Mouse (Mus musculus) intestine, embryonic 14.5 days (tissue): ENCODE results near the gene 2010005H15Rik. TPM values are rescaled to one million over a fixed set of nuclear protein-coding genes. Genes with fewer than 3 reads are reported as not detected.
"Not testable (repeated sequence)": the region's sequence is repeated elsewhere in the genome, so short reads cannot be mapped to it uniquely, and the experiment has no call there.

ENCODE experiments used
- ATAC-seq: fragments of 200-750 bp; cut with Nextera tagmentation; replicated peaks from 2 replicates; pipeline ENCODE4 v1.8.0; 2017; ENCODE audit warnings: low read depth, moderate number of reproducible peaks, moderate TSS enrichment, moderate library complexity; ENCODE audit not compliant: low FRiP score, low TSS enrichment
- DNase-seq: peaks from one replicate; pipeline ENCODE4 v3.0.0-alpha.2; 2018; ENCODE audit warnings: low spot score
- H3K27ac ChIP-seq: fragments of 300-500 bp; sonication (generic); 2 replicates; pipeline ENCODE4 v1.5.1; 2014; ENCODE audit warnings: low read depth, mild to moderate bottlenecking, control low read depth
- H3K27me3 ChIP-seq: fragments of 300-500 bp; sonication (generic); replicated peaks from 2 replicates; pipeline ENCODE4 v1.6.1; 2014; ENCODE audit warnings: low read length, control low read depth; ENCODE audit not compliant: control insufficient read depth, insufficient read depth
- H3K36me3 ChIP-seq: fragments of 300-500 bp; sonication (generic); 2 replicates; pipeline ENCODE4 v1.6.1; 2014; ENCODE audit warnings: low read length, control low read depth; ENCODE audit not compliant: control insufficient read depth, insufficient read depth
- H3K4me1 ChIP-seq: fragments of 300-500 bp; sonication (generic); replicated peaks from 2 replicates; pipeline ENCODE4 v1.6.1; 2014; ENCODE audit warnings: low read length, control low read depth, mixed read lengths; ENCODE audit not compliant: control insufficient read depth, insufficient read depth
- H3K4me2 ChIP-seq: fragments of 300-500 bp; sonication (generic); 2 replicates; pipeline ENCODE4 v1.6.1; 2014; ENCODE audit warnings: low read length
- H3K4me3 ChIP-seq: fragments of 300-500 bp; sonication (generic); 2 replicates; pipeline ENCODE4 v1.5.1; 2014; ENCODE audit warnings: low read depth, low read length, control low read depth, mixed read lengths
- H3K9ac ChIP-seq: fragments of 300-500 bp; sonication (generic); 2 replicates; pipeline ENCODE4 v1.6.1; 2014; ENCODE audit warnings: mild to moderate bottlenecking, low read length
- H3K9me3 ChIP-seq: fragments of 300-500 bp; sonication (generic); 2 replicates; pipeline ENCODE4 v1.6.1; 2016; ENCODE audit warnings: low read length, control low read depth; ENCODE audit not compliant: control insufficient read depth
- WGBS: fragments of 180-500 bp; shearing (Covaris S2); extraction: QIAGEN DNeasy Blood & Tissue Kit; methylation state at CpG from one replicate; pipeline ENCODE4 v1.1.7; 2014; 5-methylcytosine and 5-hydroxymethylcytosine counted together
- polyA plus RNA-seq: library from polyadenylated mRNA; unstranded; fragments of >200 nt; fragmentation: Nextera tagmentation; extraction: Ambion mirVana; gene quantifications from 2 replicates; pipeline ENCODE4 v1.2.1, GENCODE M21; 2014

2010005H15Rik gene
- polyA plus RNA-seq, 1 experiment from 2014 or later = not detected

DNA sequence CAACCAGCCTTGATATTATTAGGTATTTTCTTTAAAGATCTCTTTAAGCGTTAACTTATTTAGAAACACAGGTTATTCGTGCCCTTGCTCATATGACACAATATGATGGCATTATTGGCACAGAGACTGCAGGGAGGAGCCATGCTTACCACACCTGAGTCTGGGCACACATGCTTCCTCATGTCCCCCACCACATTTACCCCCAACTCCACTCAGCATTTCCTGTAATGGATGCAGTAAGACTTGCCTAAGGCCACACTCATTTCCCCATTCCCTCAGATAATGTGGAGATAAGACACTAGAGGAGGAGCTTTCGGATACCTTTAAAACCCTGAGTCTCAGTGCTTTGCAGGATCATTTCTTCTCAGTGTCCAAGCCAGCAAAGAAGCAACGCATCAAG, 55.5 kb downstream of the 2010005H15Rik start, which contains the start of gene Stfa1:
Stfa1 (plus strand) TSS at position 156 of the 400 bp plus-strand sequence.
- not testable (repeated sequence) for H3K4me1 ChIP-seq, DNase-seq, H3K27ac ChIP-seq, H3K36me3 ChIP-seq, H3K9ac ChIP-seq, H3K4me2 ChIP-seq, H3K27me3 ChIP-seq, H3K4me3 ChIP-seq, ATAC-seq, H3K9me3 ChIP-seq
- 91% methylated on average over 4 of the region's 4 CpGs for WGBS

DNA sequence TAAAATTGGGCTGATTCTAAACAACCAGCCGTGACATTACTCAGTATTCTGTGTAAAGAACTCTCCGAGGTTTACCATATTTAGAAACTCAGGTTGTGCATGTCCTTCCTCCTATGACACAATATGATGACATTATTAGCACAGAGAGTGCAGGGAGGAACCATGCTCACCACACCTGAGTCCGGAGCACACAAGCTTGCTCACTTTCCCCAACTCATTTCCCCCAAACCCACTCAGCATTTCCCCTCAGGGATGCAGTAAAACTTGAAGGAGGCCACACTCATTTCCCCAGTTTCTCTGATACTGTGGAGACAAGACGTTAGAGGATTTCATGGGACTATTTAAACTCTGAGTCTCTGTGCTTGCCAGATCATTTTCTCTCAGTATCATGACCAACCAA, 67.9 kb downstream of the 2010005H15Rik start:
- WGBS = 80% methylated on average over 4 of the region's 4 CpGs
- Histone ChIP-seq H3K9me3 (no peaks in the 10 kb centered on the region), H3K9ac (no peak overlapping the region), H3K4me1 (no peaks in the 10 kb centered on the region), H3K36me3 (no peaks in the 10 kb centered on the region), H3K4me2 (no peak overlapping the region), H3K27ac (no peak overlapping the region), H3K4me3 (no peak overlapping the region), H3K27me3 (no peaks in the 10 kb centered on the region)
- no peak for ATAC-seq
- DNase-seq = no peak

Other genes with a start within 250 kb of the 2010005H15Rik start
- gene Kpna1, start 242.7 kb upstream of the 2010005H15Rik start, polyA plus RNA-seq = 44.4 and 48.1 TPM in 2 replicates
- 8.5 and 8.7 TPM in 2 replicates for gene Wdr5b, start 180.3 kb upstream of the 2010005H15Rik start, polyA plus RNA-seq
- gene Fam162a, start 149.9 kb upstream of the 2010005H15Rik start, polyA plus RNA-seq = 424 and 457 TPM in 2 replicates
- 92.4 and 93.1 TPM in 2 replicates for gene Ccdc58, start 149.8 kb upstream of the 2010005H15Rik start, polyA plus RNA-seq
- gene Csta1, start 90.2 kb upstream of the 2010005H15Rik start, polyA plus RNA-seq = 0.05 TPM in 1 of 2 replicates, not detected in the other
- gene Stfa2l1, start 64.7 kb upstream of the 2010005H15Rik start, polyA plus RNA-seq = not detected in 2 replicates
- gene Gm5483, start 37.3 kb upstream of the 2010005H15Rik start, polyA plus RNA-seq = 1.6 TPM in 1 of 2 replicates, not detected in the other
- gene Gm5416, start 11.1 kb upstream of the 2010005H15Rik start, polyA plus RNA-seq = not detected in 2 replicates
- gene Stfa1, start 55.5 kb downstream of the 2010005H15Rik start, polyA plus RNA-seq = 0.70 and 2.6 TPM in 2 replicates
- not detected in 2 replicates for gene BC117090, start 112.9 kb downstream of the 2010005H15Rik start, polyA plus RNA-seq
- gene BC100530, start 146.3 kb downstream of the 2010005H15Rik start, polyA plus RNA-seq = 0.36 and 1.3 TPM in 2 replicates
- gene Stfa2, start 187.0 kb downstream of the 2010005H15Rik start, polyA plus RNA-seq = not detected in 2 replicates
- gene Stfa3, start 233.9 kb downstream of the 2010005H15Rik start, polyA plus RNA-seq = 0.52 and 0.53 TPM in 2 replicates